Mouse (Mus musculus) fibroblast of lung, adult 2 months (primary cell): ENCODE measurements at regions not wholly inside any gene's neighbourhood (a gene's known extent, or its start where the extent isn't known, plus 50 kb on each side); places are given as distances from the start of the nearest gene placed in this dataset.
"Not testable (repeated sequence)": the region's sequence is repeated elsewhere in the genome, so short reads cannot be mapped to it uniquely, and the experiment has no call there.

Experiments
- DNase-seq: peaks from one replicate; pipeline ENCODE4 v3.0.0-alpha.2; 2011; ENCODE audit warnings: low read depth

DNA sequence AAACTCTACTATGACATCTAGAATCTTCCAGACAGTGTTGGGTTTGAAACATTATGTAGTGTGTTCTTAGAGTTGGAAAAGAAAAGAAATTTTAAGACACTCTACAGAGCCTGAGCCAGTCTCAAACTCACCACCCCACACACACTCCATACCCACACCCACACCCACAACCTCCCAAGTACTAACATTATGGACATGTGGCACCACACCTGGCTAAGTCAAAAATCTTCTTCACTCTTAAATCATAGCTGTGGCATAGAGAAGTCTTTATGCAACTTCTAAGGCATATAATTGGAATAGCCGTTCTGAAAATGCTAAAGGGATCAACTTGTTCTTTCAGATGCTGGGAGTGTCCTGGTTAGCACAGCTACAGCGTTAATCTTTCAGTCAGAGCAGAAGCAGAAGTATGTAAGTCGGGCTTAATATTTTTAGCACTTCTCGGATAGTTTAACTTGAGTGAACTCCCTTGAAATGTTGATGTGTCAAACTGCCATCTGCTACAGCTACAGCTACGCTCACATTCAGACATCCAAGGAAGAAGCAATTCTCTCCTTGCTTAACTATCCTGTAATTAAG, 68.6 kb upstream of the Creb1 start:
- DNase-seq, result no peak

DNA sequence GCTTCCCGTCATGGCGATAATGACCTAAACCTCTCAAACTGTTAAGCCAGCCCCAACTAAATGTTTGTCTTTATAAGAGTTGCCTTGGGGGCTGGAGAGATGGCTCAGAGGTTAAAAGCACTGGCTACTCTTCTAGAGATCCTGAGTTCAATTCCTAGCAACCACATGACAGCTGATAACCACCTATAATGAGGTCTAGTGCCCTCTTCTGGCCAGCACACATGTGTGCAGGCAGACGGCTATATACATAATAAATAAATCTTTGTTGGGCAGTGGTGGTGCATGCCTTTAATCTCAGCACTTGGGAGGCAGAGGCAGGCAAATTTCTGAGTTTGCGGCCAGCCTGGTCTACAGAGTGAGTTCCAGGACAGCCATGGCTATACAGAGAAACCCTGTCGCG, 70.8 kb upstream of the Creb1 start:
- not testable (repeated sequence) for DNase-seq

DNA sequence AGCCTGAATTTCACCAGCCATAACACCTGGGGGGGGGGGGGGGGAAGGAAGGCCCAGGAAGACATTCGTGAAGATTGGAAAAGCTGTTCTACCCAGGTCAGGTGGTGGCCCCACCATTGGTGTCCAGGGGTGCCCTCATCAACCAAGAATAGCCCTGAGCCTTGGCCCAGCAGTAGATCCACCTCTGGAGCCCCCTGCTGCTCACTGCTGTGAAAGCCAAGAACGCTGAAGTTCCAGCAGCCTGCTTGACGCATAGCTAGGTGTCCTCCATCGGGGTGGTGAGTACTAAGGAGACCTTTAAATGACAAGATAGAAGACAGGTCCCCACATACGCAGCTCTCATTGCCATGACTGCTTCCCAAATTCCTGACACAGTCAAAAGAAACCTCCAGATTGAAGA, 74.6 kb upstream of the Creb1 start:
- DNase-seq, result no peak

DNA sequence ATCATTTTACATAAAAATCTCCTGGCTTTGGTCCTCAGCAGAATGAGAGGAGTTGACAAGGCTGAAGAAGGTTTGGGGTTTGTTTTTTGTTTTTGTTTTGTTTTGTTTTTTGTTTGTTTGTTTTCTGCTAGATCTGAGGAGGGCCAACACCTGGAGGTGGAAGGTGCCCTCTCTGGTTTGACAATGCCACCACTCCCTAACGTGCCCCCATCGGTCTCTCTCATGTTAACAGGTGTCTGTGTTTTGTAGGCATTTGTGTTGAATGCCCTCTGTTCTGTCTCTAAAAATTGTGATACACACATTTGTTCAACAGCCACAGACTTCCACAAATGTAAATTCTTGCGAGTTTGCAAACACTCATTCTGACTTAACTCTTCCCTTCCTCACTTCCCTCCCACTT, 83.3 kb upstream of the Creb1 start:
- no peak for DNase-seq

DNA sequence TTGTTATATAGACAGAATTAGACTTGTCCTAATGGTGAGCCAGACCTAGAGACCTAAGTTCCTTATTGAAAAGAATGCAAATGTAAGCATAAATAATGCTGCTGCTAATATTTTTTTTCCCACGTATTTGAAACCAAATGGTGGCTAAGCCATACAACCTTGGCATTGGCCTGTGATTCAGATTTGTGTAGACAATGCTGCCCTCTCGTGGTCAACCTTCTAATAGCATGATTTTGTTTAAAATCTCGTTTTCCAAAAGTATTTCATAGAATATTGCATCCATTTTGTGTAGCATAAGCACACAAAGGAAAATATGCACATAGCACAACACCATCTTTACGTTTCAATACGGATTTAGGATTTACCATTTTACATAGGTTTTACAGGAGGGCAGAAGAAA, 84.4 kb upstream of the Creb1 start:
- peak; percentile 33 for DNase-seq

DNA sequence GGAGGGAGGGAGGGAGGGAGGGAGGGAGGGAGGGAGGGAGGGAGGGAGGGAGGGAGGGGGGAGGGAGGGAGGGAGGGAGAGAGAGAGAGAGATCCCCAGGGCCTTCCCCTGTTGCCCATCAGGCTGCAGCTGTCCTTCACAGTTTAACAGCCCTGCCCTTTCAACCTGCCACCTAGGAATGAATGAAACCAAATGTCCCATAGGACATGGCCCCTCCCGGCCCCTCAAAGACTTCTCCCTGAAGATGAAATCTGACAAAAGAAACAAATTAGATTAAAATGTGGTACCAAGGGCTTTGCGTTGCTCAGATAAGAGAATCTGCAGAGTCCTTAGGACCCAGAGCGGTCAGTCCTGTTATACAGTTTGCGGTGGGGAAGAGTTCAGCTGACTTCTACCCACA, 86.0 kb upstream of the Creb1 start:
- no peak for DNase-seq

DNA sequence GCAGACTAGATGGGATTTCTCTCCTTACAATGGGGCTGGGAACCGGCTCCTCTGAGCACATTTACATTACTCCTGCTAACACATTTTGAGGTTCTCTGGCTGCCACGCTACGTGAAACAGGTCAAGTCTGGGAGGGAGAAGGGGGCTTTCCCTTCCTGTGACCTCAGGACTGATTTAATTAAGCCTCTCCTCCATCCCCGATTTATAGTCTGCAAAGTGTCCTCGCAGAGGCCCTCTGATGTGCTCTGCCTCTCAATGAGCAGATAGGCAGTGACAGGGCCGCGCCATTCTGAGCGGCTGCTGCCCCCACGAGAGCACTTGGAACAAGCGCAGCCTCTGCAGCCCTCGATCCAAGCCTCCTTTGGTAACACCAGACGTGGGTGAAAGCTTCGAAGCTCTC, 86.5 kb upstream of the Creb1 start:
- DNase-seq, result peak; percentile 45

DNA sequence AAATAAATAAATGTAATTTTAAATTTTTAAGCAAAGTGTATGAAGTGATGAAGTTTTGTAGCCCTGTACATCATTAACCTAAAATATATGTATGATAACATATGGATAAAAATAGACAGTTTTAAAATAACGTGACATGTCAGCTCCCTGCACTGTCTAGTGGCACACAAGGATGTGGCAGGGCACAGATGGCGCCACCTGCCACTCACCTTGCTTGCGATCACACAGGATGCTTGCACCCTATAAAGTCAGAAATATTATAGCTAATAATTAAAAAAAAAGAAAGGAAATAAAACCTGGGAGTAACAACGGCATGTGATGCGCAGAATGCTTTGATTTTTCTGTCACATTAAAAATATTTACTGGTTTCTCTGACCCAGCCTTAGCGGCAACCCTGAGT, 89.0 kb upstream of the Creb1 start:
- no peak for DNase-seq

DNA sequence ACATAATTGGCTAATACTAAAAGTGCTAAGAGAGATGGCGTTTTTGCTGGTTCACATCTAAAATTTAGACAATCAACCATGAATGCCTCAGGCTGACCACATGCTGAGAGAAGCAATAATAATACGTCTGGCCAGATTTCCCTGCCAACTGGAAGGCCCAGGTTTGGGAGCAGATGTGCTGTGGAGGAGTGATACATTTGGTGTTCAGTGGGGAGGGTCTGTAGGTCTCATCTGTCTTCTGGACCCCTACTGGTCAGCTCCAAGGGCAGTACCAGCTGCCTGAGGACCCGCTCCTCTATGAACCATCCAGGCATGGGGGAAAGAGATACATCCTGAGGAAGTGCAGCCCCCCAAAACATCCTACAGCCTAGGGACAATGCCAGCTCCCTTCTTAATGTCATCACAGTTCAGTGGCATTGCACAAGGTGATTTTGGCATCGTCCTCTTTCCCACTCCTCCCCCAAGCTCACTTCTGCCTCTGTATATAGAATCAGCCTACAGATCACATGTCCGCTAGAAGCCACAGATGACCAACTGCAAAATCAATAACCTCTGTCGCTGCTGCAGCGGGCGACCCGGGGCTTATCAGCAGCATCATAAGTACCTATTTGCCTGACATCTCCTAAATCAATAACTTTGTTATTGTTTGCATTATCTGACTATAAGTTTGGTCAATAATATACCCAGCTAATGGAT, 90.1 kb upstream of the Creb1 start:
- no peak for DNase-seq

DNA sequence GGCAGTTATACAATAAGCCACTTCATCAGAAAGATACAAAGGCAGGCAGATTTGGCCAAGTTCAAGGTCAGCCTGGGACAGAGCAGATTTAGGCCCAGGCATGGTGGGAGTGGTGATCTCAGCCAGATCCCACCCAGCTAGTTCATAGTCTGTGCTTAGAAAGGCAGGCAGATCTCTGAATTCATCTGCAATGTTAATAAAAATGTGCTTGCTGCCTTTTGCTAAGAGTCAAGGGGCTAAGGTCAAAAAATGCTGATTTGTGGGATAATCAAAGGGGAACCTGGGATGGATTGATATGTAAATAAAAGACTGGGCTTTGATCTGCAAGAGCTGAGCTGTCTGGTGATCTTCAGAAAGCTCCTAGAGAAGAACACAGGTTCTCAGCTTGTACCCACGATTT, 109.2 kb upstream of the Creb1 start:
- DNase-seq, result no peak

DNA sequence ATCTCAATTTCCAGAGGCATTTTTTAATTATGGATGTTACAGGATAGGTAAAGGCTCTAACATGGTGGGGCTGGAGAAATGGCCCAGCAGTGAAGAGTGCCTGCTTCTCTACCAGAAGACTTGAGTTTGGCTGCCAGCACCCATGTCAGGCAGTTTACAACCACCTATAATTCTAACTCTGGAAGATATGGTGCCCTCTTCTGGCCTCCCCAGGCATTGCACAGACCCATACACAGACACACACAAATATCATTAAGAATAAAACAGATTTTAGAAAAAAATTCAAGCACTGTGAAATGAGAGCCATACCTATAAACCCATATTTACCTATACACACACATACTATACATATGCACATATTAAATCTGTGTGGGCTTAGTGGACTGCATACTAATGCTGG, 113.9 kb upstream of the Creb1 start:
- DNase-seq, result no peak

DNA sequence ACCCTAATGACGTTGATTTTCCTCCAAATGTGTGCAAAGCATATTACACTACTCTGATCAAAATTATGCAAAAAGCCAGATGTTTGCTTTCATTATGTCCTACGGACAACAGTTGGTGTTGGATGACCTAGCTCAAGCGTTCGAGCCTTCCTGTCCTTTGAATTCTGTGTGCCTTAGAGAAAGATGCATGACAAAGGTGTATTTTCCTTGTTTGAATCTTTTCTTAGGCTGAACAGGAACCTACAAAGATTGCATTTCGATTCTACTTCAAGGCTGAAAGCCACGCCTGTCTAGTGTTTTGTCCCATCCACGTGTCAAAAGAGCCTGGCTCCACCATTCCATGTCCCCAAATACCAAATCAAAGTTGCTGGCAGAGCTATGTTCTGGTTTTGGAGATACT, 116.5 kb upstream of the Creb1 start:
- DNase-seq, result no peak

DNA sequence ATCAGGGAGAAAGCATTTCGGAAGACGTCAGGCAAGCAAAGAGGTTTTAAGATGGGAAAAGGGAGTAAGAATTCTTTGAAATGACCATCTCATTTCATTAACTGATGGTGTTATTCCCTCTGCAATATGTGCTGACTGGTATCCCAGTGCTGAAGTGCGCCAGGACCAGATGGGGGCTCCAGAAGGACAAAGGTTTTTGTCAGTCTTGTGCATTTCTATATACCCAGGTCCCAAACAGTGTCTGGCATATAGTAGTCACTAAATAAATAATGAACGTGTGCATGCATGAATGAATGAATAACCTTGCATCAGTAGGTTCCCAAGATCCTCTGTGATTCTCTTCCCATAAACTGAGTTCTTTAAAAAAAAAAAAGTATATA, 119.3 kb upstream of the Creb1 start:
- DNase-seq, result no peak

DNA sequence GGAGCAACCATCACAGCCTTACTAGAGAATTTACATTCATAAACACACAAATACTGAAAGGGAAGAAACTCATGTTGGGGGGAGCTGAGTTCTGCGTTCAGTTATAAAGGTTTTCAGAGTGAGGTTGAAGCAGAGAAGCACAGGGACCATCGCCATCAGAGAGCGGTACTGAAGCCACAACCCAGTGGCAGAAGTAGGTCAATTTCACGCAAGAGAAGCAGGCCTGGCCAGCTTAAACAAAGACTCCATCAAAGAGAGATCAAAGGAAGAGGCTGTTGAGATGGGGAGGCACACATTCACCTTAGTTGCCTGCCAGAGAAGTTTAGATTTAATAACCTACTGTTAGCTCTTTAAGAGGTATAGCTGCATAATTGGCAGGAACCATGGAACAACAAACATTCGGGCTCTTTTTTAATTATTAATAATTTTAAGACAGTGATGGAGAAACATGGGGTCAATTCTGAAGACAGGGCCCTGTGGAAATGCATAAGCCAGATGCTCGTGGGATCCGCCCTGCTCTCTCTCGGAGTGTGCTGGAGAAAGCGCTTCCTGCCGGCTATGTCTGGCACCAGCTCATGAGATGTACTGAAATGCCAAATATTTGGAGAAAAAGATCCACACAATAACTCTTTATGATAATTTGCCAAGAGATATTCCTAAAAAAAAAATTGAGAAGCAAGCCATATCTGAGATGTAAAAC, 119.8 kb upstream of the Creb1 start:
- DNase-seq, result no peak

DNA sequence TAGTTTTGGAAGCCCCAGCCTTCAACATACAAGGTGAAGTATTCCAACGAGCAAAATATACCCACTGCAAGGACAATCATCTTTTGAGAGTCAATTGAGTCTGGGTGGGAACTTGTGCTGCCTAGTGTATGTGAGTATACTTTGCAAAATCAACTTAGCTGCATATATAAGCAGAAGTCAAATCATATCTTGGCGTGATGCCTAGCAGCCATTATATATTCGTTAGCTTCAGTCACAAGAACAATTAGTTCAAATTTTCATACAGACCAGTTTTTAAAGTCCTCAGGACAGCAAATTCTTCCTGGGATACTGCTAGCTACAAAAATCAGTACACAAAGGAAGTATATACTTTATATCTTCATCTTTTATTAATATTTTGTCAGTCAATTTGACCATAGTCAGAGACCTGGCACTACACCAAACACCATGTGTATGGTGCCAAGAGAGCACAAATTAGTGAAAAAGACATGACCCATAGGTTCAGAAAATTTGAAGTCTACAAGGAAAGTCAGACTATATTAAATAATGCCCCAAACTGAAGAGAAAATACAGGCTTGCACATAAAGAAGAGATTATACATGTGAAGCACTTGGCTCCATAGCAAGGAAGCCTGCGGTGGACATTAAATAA, 120.5 kb upstream of the Creb1 start:
- no peak for DNase-seq

DNA sequence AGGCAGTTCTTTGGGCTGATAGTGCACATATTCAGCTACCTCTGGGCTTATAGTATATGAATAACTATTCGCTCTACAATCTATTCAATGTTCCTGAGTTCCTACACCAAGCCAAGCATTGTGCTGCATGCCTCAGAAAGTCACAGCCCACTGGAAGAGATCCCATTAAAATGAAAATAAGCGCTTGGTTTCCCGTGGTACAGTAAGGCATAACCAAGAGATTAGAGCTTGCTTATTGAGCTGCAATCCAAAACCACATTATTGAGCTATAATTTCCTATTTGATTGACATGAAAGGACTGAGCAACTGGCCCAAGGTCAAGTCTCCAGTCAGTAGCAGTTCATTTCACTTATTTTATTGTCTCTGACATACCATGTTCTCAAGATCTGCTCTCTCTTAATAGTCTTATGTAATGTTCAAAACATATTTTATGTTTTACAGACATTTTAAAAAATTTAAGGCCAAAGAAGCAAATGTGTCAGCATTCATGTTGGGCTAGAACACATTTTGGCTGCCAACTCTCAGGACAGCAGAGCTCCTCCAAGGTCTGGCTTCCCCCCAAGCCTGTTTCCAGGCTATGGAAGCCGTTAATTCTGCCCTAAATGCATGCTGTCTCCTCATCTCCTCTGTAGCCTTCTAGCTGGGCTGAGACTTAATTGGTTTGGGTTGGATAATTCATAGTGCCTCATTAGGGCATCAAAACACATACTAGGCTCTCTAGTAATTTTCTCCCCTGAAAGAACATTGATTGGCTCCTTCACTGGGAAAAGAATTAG, 123.5 kb upstream of the Creb1 start:
- peak; percentile 35 for DNase-seq

DNA sequence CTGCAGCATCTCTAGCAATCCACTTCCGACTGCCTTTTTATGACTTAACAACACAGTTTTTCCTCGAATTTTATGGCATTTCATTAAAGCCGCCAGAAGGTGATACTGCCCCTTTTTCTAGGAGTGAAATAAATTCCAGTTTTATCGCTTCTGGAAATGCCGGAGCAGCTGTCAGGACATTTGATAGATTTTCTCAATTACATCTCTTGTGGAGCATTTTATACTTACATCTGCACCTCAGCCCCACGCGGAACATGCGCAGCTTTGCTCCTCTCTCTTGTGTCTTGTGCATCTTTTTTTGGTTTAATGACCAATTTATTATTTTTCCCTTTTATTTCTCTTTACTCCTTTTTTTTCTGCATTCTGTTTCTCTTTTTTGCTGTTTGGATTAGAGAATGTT, 140.9 kb upstream of the Creb1 start:
- no peak for DNase-seq

DNA sequence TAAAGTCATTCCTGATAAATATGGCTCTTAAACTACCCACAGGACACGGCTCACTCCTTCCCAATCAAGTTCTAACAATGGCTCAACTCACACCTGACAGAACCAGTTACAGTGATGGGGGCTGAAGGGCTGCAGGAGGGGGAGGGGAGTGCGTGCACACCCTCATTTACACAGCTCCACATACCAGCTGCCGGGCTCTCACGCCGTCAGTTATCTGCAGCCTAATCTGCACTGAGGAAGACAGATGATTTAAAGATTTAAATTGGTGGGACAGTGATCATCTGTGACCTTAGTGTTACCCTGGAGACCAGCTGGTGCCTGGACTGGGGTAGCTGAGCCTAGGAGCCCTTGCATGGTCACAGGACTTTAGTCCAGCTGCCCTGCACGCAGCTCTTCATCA, 151.2 kb upstream of the Creb1 start:
- no peak for DNase-seq

DNA sequence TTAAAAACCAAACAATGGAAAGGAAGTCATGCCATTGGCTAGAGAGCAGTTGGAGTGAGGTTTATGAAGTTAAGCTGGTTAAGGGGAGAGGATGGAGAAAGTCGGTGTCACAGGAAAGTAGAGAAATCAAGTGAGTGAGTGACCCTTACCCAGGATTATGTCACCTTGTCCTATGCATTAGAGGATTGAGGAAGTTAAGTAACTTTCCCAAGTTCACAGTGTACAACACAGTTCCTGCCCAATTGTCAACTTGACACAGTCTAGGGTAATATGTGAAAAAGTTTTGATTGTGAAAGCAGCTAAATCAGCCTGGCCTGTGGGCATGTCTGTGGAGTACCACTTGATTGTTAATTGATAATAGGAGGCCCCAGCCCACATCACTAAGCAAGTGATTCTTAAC, 156.0 kb upstream of the Creb1 start:
- not testable (repeated sequence) for DNase-seq

DNA sequence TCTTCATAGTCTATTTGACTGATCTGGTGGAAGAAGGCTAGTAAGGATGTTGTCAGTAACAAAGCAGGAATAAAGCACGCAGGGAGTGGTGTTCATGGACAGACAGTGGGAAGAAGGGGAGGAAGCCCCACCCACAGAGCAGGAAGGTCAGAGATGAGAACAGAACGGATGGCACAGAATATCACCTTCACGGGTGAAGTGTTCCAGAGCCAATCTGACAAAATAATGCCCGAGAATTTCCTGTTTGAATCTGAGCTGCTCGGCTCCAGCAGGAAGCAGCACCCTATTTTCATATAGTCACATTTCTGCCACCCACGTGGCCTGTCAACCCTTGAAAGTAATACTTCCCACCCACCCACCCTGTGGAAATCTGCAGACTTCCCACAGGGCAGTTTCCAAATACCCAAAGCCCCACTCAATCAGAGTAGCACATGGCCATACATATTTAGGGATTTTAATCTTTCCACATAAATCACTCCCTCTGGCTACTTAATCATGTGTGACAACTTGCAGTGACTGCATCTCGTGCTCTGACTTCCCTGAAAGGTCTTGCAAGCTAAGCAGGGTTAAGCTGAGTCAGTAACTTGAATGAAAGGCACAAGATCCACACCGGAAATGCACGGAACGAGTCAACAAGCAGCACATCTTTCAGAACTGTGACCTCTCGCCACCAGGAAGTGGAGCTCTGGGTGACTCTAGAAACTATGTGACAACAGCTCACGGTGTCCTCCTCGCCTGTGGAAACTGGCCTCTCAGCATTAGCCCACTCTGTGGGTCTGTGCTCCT, 158.0 kb upstream of the Creb1 start:
- no peak for DNase-seq

DNA sequence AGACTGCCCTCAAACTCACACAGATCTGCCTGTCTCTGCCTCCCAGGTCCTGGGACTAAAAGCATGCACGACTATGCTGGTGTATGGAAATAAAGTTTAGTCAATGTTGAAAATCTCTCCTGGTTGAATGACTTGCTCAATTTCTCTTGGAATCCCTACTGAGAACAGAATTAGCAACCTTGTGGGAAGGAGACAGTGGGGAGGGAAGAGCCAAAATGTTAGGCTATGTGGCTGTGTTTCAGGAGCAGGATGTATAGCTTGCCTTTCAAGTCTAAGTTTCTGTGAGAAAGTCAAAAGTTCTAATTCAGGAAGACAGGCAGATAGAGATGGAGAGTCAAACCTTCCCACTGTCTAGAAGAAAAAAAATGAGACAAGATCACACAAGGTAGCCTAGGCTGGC, 168.3 kb upstream of the Creb1 start:
- DNase-seq, result no peak
